Mouse (Mus musculus) MEL (cell line): ENCODE results near the gene Cdk20. TPM values are rescaled to one million over a fixed set of nuclear protein-coding genes. Genes with fewer than 3 reads are reported as not detected.

Source experiments
- DNase-seq: peaks from one replicate; pipeline ENCODE4 v3.0.0; 2011; ENCODE audit warnings: low read depth, low spot score
- H3K27ac ChIP-seq: 2 replicates; pipeline ENCODE4 v1.5.1; 2012; ENCODE audit warnings: low read depth, mild to moderate bottlenecking, control low read depth, low read length, moderate library complexity; ENCODE audit not compliant: control insufficient read depth
- H3K27me3 ChIP-seq, 2 experiments: fragments of 150-350 bp in 1 of 2; sonication (generic) in 1 of 2; 2 replicates each; pipeline ENCODE4 v1.6.1; 2012; ENCODE audit warnings: low read length in 2 of 2, mild to moderate bottlenecking in 2 of 2, improper control_type of control experiment in 1 of 2, moderate library complexity in 1 of 2; ENCODE audit not compliant: insufficient read depth in 2 of 2, control insufficient read depth in 1 of 2
- H3K36me3 ChIP-seq, 2 experiments: 2 replicates each; pipeline ENCODE4 v1.6.1; 2012 to 2014; ENCODE audit warnings: low read length in 2 of 2, improper control_type of control experiment in 1 of 2, inconsistent platforms in 1 of 2, mild to moderate bottlenecking in 1 of 2; ENCODE audit not compliant: insufficient read depth in 2 of 2, control insufficient read depth in 1 of 2
- H3K4me1 ChIP-seq, 2 experiments: fragments of 150-350 bp in 1 of 2; sonication (generic) in 1 of 2; 2 replicates each; pipeline ENCODE4 v1.6.1; 2012; ENCODE audit warnings: low read length in 2 of 2, improper control_type of control experiment in 1 of 2, mild to moderate bottlenecking in 1 of 2; ENCODE audit not compliant: insufficient read depth in 2 of 2, control insufficient read depth in 1 of 2
- H3K4me3 ChIP-seq, 2 experiments: fragments of 150-350 bp in 1 of 2; sonication (generic) in 1 of 2; 2 replicates each; pipeline ENCODE4 v1.5.1; 2012; ENCODE audit warnings: low read depth in 2 of 2, low read length in 2 of 2, mild to moderate bottlenecking in 2 of 2, moderate library complexity in 2 of 2, control low read depth in 1 of 2, improper control_type of control experiment in 1 of 2; ENCODE audit not compliant: control insufficient read depth in 1 of 2, insufficient read depth in 1 of 2
- H3K79me2 ChIP-seq: 2 replicates; pipeline ENCODE4 v1.6.1; 2012; ENCODE audit warnings: mild to moderate bottlenecking, low read length, moderate library complexity; ENCODE audit not compliant: control insufficient read depth, poor library complexity, insufficient read depth
- H3K9ac ChIP-seq: 2 replicates; pipeline ENCODE4 v1.6.1; 2012; ENCODE audit warnings: low read depth, mild to moderate bottlenecking, control low read depth, low read length, moderate library complexity; ENCODE audit not compliant: control insufficient read depth, poor library complexity, severe bottlenecking
- H3K9me3 ChIP-seq: fragments of 150-350 bp; sonication (generic); replicated peaks from 2 replicates; pipeline ENCODE4 v1.6.1; 2012; ENCODE audit warnings: mild to moderate bottlenecking, low read length, improper control_type of control experiment, moderate library complexity; ENCODE audit not compliant: insufficient read depth
- CHD1 ChIP-seq: IDR thresholded peaks from 2 replicates; pipeline ENCODE4 v1.6.1; 2012; ENCODE audit warnings: low read depth, mild to moderate bottlenecking, inconsistent platforms, low read length, improper control_type of control experiment
- CTCF ChIP-seq, 3 experiments: IDR thresholded peaks in 2 of 3; conservative IDR thresholded peaks in 1 of 3; 2 replicates each; pipeline ENCODE4 v1.5.1; 2011 to 2012; ENCODE audit warnings: low read length in 3 of 3, low read depth in 2 of 3, mild to moderate bottlenecking in 2 of 3, improper control_type of control experiment in 1 of 3, inconsistent platforms in 1 of 3, mixed read lengths in 1 of 3, moderate library complexity in 1 of 3; ENCODE audit not compliant: control insufficient read depth in 1 of 3, insufficient read depth in 1 of 3, poor library complexity in 1 of 3, severe bottlenecking in 1 of 3
- HCFC1 ChIP-seq: IDR thresholded peaks from 2 replicates; pipeline ENCODE4 v1.6.1; 2012; ENCODE audit warnings: low read depth, mild to moderate bottlenecking, inconsistent platforms, low read length, improper control_type of control experiment, moderate library complexity
- MAFK ChIP-seq: IDR thresholded peaks from 2 replicates; pipeline ENCODE4 v1.6.1; 2011; ENCODE audit warnings: low read depth, mild to moderate bottlenecking, low read length, improper control_type of control experiment, borderline replicate concordance
- MAZ ChIP-seq: IDR thresholded peaks from 2 replicates; pipeline ENCODE4 v1.6.1; 2012; ENCODE audit warnings: low read depth, mild to moderate bottlenecking, inconsistent platforms, low read length, improper control_type of control experiment
- MYC ChIP-seq: IDR thresholded peaks from 2 replicates; pipeline ENCODE4 v1.6.1; 2011; ENCODE audit warnings: low read depth, mild to moderate bottlenecking, low read length, improper control_type of control experiment, moderate library complexity
- NELFE ChIP-seq: IDR thresholded peaks from 2 replicates; pipeline ENCODE4 v1.6.1; 2011; ENCODE audit warnings: low read depth, low read length, improper control_type of control experiment
- POLR2AphosphoS2 ChIP-seq: IDR thresholded peaks from 2 replicates; pipeline ENCODE4 v1.6.1; 2011; ENCODE audit warnings: low read length, improper control_type of control experiment
- RAD21 ChIP-seq: IDR thresholded peaks from 2 replicates; pipeline ENCODE4 v1.6.1; 2011; ENCODE audit warnings: mild to moderate bottlenecking, low read depth, low read length, improper control_type of control experiment
- RCOR1 ChIP-seq: IDR thresholded peaks from 2 replicates; pipeline ENCODE4 v1.6.1; 2012; ENCODE audit warnings: low read depth, mild to moderate bottlenecking, inconsistent platforms, low read length, improper control_type of control experiment
- SIN3A ChIP-seq: IDR thresholded peaks from 2 replicates; pipeline ENCODE4 v1.6.1; 2012; ENCODE audit warnings: low read length, improper control_type of control experiment, inconsistent platforms
- SMC3 ChIP-seq: IDR thresholded peaks from 2 replicates; pipeline ENCODE4 v1.6.1; 2011; ENCODE audit warnings: low read depth, low read length, improper control_type of control experiment
- TCF12 ChIP-seq: IDR thresholded peaks from 2 replicates; pipeline ENCODE4 v1.6.1; 2014; ENCODE audit warnings: low read depth, mild to moderate bottlenecking, inconsistent platforms, low read length, improper control_type of control experiment, moderate library complexity
- USF1 ChIP-seq: IDR thresholded peaks from 2 replicates; pipeline ENCODE4 v1.6.1; 2014; ENCODE audit warnings: low read depth, mild to moderate bottlenecking, inconsistent platforms, low read length, improper control_type of control experiment, moderate library complexity
- ZC3H11A ChIP-seq: IDR thresholded peaks from 2 replicates; pipeline ENCODE4 v1.6.1; 2012; ENCODE audit warnings: low read depth, mild to moderate bottlenecking, inconsistent platforms, low read length, improper control_type of control experiment
- ZNF384 ChIP-seq: IDR thresholded peaks from 2 replicates; pipeline ENCODE4 v1.6.1; 2012; ENCODE audit warnings: low read depth, mild to moderate bottlenecking, inconsistent platforms, low read length, improper control_type of control experiment
- polyA plus RNA-seq, 2 experiments: library from polyadenylated mRNA; stranded (reverse) in 1 of 2; unstranded in 1 of 2; fragments of >175 nt in 1 of 2; fragments of >200 nt in 1 of 2; gene quantifications; 2 replicates each; pipeline versions ENCODE4 v1.2.1 to v1.2.4; 2012; ENCODE audit warnings: low replicate concordance in 2 of 2, low read depth in 1 of 2; ENCODE audit not compliant: insufficient read length in 2 of 2, insufficient read depth in 1 of 2, missing spikeins in 1 of 2
- total RNA-seq: library from RNA; depleted of rRNA; stranded (reverse); fragments of 300-350 nt; gene quantifications from 2 replicates; pipeline ENCODE4 v1.2.3, GENCODE M21; 2012

Cdk20 gene
- total and polyA plus RNA-seq, 3 experiments, result 3.6 to 9.3 TPM; not detected in 1

DNA sequence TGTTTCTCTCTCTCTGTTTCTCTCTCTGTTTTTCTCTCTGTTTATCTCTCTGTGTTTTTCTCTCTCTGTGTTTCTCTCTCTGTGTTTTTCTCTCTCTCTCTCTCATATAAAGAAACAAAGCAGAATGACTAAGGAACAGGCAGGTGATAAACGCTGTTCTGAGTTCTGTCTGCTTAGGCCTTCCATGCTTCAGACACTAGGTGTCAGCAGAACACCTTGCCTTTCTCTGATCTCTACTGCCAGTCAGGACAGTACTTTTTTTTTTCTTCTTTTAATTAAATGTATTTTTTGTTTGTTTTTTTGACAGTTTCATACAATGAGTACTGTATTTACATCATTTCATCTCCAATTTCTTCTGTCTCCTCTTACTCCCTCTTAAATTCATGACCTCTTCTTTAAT lies 2.8 kb upstream of the Cdk20 start:
- H3K79me2 ChIP-seq, result no peaks in the 10 kb centered on the region; the same call in 1 of the 2 replicates
- no peaks in the 10 kb centered on the region for H3K27me3 ChIP-seq
- peaks cover 0 to 3% of the 10 kb centered on the region in 2 experiments; a peak in 1 of 4 replicates for H3K4me1 ChIP-seq
- TF ChIP-seq CTCF (IDR thresholded peaks at IDR 0.05 in 2 of 3, conservative IDR thresholded peaks at IDR 0.05 in 1 of 3; ENCODE audit: control insufficient read depth in 1 of 3, insufficient read depth in 1 of 3, low read depth in 2 of 3, low read length in 3 of 3, poor library complexity in 1 of 3, severe bottlenecking in 1 of 3) (peak; percentile 29 to 55 (median 42); a peak in 5 of 6 replicates), POLR2AphosphoS2 (no peak), MAZ (no peak), MAFK (no peak), RAD21 (peak; percentile 56), ZC3H11A (peak; percentile 15; the same call in 1 of the 2 replicates), SMC3 (peak; percentile 58), ZNF384 (peak; percentile 78)
- no peak overlapping the region for H3K27ac ChIP-seq
- peaks cover 0 to 2% of the 10 kb centered on the region in 2 experiments; a peak in 1 of 4 replicates for H3K36me3 ChIP-seq
- no peak overlapping the region for H3K9ac ChIP-seq
- DNase-seq, result peak; percentile 54
- H3K9me3 ChIP-seq, result no peaks in the 10 kb centered on the region
- H3K4me3 ChIP-seq, result no peak overlapping the region

DNA sequence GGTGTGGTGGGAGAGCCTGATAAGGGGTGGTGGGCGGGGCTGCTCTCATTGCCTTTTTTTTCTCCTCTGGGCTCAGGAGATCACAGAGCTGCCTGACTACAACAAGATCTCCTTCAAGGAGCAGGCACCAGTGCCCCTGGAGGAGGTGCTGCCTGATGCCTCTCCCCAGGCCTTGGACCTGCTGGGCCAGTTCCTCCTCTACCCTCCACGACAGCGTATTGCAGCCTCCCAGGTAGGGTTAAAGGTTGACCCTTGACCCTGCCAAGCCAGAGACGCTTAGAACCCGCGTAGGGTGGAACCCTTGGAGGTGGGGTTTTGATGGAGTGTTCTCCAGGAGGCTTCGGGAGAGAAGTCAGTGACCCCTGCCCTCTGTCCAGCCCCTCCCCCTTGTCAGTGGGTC lies 5.7 kb downstream of the Cdk20 start:
- no peak for DNase-seq
- no peaks in the 10 kb centered on the region for H3K27me3 ChIP-seq
- peaks cover 0 to 4% of the 10 kb centered on the region in 2 experiments; a peak in 2 of 4 replicates for H3K4me1 ChIP-seq
- no peak overlapping the region for H3K27ac ChIP-seq
- H3K79me2 ChIP-seq, result no peaks in the 10 kb centered on the region; the same call in 1 of the 2 replicates
- H3K9ac ChIP-seq, result no peak overlapping the region
- peaks cover 0 to 4% of the 10 kb centered on the region in 2 experiments; a peak in 2 of 4 replicates for H3K36me3 ChIP-seq
- H3K9me3 ChIP-seq, result no peaks in the 10 kb centered on the region
- TF ChIP-seq MYC, result no peak
- no peak for TF ChIP-seq NELFE
- TF ChIP-seq ZC3H11A, result no peak
- TF ChIP-seq POLR2AphosphoS2, result no peak
- TF ChIP-seq USF1, result no peak
- TF ChIP-seq MAZ, result no peak
- no peak for TF ChIP-seq CTCF (IDR thresholded peaks at IDR 0.05 in 2 of 3, conservative IDR thresholded peaks at IDR 0.05 in 1 of 3; ENCODE audit: control insufficient read depth in 1 of 3, insufficient read depth in 1 of 3, low read depth in 2 of 3, low read length in 3 of 3, poor library complexity in 1 of 3, severe bottlenecking in 1 of 3)
- no peak for TF ChIP-seq HCFC1
- no peak for TF ChIP-seq RCOR1
- no peak for TF ChIP-seq TCF12
- no peak for TF ChIP-seq SMC3
- no peak overlapping the region for H3K4me3 ChIP-seq

DNA sequence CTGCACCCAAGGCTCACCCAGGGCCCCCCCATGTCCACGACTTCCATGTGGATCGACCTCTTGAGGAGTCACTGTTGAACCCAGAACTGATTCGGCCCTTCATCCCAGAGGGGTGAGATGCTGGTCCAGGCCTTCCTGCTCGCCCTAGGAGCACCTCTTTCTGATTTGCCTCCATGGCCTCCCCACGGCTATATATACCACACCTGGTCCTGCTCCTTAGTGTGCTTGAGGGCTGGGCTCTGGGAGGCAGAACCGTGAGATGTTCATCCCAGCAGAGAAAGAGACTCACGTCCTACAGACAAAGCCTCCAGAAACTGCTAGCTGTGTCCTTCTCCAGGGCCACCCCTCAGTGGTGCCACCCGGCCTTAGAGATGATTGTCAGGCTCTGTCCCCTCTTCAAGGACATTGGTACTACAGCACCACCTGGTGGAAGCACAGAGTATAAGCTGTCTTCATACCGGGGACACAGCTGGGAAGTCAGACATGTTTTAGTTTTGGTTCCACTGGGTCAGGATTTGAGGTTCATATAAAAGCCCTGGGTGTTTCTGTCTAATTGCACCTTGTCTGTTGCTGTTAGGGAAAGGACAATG lies 6.8 kb downstream of the Cdk20 start:
- no peaks in the 10 kb centered on the region for H3K27me3 ChIP-seq
- no peaks in the 10 kb centered on the region for H3K9me3 ChIP-seq
- peaks cover 0 to 4% of the 10 kb centered on the region in 2 experiments; a peak in 2 of 4 replicates for H3K4me1 ChIP-seq
- TF ChIP-seq SIN3A, result peak; percentile 58; the same call in 1 of the 2 replicates
- peak; percentile 96 for TF ChIP-seq ZC3H11A
- peak; percentile 94 for TF ChIP-seq RAD21
- TF ChIP-seq SMC3, result peak; percentile 99
- no peak for TF ChIP-seq CHD1
- TF ChIP-seq CTCF (IDR thresholded peaks at IDR 0.05 in 2 of 3, conservative IDR thresholded peaks at IDR 0.05 in 1 of 3; ENCODE audit: control insufficient read depth in 1 of 3, insufficient read depth in 1 of 3, low read depth in 2 of 3, low read length in 3 of 3, poor library complexity in 1 of 3, severe bottlenecking in 1 of 3), result peak; percentile 74 to 96 (median 77)
- DNase-seq, result peak; percentile 83
- no peaks in the 10 kb centered on the region for H3K79me2 ChIP-seq
- no peak overlapping the region for H3K4me3 ChIP-seq
- peaks cover 0 to 4% of the 10 kb centered on the region in 2 experiments; a peak in 2 of 4 replicates for H3K36me3 ChIP-seq
- H3K27ac ChIP-seq, result no peak overlapping the region
- no peak overlapping the region for H3K9ac ChIP-seq
